Mouse (Mus musculus): ENCODE measurements around the gene Cbx7.

Cbx7 gene

DNA sequence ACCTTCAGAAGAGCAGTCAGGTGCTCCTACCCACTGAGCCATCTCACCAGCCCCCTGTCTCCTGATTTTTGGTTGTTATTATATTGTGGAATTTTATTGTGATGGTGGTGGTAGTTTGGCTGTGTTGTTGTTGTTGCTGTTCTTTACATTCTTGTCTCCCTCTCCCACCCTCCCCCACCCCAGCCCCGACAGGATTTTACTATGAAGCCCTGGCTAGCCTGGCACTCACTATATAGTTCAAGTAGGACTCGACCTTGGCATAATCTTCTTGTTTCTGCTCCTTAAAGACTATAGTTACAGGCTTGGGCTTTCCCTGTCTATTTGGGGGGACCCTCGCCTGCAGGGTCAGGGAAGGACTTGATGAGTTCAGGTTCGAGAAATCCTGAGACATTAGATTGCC, 76.6 kb downstream of the Cbx7 start:
- no peak for DNase-seq (ENCODE audit: low spot score)

DNA sequence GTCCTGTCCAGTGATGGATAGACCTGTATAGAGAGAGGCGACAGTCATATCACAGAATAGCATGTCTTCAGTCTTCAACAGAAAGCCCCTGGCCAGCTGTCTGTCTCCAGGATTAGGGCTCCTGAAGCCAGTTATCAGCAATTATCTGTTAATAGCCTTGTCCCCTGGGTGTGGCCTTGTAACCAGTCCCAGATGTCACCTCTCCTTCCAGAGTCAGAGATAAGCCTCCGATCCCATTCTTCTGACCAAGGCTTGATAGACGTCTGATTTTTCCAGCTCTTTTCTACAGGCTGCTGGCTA, 77.1 kb downstream of the Cbx7 start:
- no peak for DNase-seq (ENCODE audit: low spot score)

DNA sequence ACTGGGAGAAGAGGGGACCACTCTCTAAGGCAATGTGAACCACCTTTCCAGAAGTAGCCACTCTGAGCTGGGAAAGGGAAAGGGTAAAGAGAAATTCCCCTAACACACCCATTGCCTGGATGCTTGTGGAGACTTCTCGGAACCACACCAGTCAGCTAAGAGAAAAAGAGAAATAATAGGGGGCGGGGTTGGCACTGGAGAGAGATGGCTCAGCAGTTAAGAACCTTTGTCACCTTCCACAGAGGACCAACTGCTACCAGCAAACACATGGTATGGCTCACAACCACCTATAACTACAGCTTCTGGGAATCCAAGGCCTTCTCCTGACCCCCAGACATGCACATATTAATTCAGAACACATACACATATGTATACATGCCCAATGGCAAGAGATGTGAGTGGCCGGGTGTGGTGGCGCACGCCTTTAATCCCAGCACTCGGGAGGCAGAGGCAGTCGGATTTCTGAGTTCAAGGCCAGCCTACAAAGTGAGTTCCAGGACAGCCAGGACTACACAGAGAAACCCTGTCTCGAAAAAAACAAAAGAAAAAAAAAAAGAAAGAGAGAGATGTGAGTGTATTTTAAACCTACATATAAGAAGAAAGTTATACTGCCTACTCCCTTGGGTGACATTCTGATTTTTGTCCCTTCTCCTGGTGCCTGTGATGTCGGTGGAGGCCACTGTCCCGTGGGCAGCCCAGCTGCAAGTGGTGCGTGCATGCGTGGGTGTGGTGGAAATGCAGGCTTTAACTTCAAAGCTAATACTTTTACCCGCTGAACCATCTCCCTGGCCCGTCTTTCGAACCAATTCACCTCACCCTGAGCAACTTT, 77.7 kb downstream of the Cbx7 start:
- no peak for DNase-seq (ENCODE audit: low spot score)

DNA sequence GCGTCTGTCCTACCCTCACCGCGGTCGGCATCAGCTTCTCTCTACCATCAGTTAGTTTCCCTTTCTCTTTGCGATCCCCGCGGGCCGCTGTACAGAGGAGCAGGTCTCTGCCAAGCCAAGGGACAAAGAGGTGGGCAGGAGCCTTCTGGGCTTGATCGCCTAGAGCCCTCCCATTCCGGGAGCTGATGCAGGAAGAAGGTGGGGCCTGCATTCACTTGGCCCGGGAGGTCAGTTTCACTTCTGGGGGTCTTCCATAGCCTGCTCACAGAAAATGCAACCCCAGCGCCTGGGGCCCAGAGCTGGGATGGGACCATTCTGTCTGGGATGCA, 78.7 kb downstream of the Cbx7 start:
- peak; percentile 31 for DNase-seq (ENCODE audit: low spot score)

DNA sequence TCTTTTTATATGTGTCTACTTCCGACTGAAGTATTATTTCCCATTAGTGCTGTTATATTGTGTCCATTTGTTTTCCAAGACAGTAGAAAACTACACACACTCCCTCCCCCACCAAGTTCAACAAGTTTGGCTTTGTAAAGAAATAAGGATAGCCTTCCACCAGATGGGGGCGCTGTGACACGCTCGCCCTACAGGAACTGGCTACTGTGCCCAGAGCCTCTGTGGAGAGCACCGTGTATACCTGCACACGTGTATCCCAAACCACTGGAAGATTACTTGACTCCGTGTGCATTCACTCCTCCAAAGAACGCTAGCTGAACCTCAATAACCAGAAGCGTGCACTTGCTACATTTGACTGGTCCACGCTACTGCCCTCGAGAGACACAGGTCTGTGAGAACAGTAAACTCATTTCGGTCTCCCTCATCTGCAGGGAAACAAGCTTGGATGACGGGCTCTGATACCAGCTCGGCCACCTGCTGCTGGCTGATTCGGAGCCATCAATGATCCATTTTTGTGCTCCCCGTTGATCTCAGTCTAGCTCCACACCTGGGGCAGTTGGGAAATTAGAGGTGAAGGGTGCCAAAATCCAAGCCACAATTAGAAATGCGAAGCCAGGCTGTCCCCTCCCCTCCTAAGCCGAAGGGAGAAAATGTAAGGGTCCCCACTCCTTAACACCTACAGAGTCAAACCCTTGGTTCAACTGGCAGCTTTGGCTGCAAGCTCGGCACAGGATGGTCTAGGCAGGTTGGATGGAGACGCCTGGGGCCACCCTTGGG, 79.3 kb downstream of the Cbx7 start, which contains the start of gene Apobec3:
Gene Apobec3 (plus strand): TSS at position 224 of the 777 bp plus-strand sequence.
- DNase-seq (ENCODE audit: low spot score), result peak; percentile 62

DNA sequence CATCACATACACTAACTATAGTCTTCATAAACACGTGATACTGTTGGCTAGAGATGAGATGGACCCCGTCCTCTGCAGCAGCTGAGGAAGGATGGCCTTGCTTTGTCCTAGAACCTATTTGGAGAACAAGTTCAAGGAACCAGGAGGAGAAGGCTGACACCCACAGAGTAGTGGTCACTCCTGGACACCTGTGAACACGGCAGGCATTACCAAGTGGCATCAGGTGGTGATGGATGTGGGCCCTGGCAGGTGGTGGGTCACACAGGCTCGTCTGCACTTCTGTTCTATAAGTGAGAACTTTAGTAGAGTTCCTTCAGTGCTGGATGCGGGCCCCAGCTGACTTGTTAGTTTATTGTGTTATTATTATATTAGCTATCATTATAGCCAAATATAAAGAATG, 86.1 kb downstream of the Cbx7 start:
- DNase-seq (ENCODE audit: low spot score), result no peak

DNA sequence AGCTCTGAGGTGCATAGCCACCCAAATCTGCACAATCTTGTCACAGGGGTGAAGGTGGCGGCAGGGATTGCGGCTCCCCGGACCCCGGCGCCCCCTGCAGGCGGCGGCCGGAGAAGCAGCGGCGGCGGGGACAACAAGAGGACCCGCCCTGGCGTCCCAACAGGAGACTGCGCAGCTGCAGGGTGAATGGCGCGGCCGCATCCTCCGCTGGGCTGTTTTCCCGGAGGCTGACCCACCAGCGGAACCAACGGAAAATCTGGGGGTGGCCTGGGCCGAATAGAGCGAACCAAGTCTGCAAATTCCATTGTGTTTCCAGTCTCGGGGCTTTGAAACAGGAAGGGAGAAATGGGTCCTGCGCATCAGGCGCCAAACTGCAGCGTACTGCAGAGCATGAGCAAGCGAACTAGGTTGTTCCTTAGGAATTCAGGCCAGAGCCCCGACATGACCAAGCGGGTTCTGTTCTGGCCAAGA, 87.5 kb downstream of the Cbx7 start:
- peak; percentile 96 for DNase-seq (ENCODE audit: low spot score)

DNA sequence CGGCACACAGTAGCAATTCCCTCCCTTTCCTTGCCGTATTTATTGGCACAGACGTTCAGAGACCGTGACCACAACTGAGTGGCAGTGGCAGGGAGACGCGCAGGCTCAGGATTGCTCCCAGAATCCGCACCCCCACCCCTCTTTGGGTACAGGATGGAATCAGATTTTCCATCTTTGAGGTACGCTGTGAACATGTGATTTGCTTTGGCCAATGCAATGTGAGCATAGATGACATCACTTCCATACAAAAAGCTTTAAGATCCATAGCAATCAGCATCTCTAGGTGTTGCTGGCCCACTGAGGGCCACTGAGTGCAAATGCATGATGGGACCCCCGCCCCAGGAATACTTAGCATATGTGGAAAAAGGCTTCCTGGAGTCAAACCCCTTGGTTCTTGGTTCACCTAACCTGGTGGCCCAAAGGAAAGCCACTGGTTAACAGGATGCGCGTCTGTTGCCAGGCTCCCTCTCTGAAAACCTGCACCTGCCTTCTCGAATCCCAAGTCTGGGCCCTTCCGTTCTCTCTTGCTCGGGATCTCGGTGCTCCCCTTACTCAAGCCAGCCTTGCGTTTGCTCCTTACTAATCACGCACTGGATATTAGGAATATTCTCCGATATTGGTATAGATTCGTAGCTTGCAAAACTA, 88.2 kb downstream of the Cbx7 start:
- DNase-seq (ENCODE audit: low spot score), result peak; percentile 71

DNA sequence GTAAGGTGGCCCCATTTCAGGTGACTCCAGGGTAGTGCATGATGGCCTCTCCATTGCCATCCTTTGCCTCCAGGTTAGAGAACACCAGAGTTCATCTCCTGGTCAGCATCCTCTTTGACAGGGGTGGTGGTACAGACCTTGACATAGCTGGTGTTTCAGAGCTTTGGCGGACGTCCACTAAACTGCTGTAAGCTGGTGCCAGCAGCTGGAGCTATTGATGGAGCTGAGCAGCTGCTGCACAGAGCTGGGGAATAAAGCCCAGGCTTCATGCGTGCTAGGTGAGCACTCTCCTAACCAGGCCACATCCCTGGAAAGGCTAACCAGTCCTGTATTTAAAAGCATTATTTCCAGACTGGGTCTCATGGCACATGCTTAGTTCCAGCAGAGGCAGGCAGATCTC, 90.4 kb downstream of the Cbx7 start:
- DNase-seq (ENCODE audit: low spot score), result no peak

DNA sequence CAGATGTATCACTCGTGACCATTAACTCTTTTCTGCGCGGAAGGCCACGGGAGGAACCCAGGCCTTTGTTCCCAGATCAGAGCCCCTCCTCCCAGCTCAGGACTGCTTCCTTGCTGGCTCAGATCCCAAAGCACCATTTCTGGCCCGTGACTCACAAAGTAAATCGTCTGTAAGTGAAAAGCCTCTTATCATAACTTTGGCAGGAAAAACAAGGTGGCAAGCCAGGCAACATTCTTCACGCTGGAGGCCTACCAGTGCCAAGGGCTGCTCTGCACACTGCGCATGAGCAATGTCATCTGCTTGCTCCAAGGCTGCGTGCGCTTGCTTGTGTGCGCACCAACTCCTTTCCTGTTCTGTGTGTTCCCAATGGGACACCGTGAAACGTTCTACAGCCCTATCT, 91.6 kb downstream of the Cbx7 start:
- DNase-seq (ENCODE audit: low spot score), result peak; percentile 72

DNA sequence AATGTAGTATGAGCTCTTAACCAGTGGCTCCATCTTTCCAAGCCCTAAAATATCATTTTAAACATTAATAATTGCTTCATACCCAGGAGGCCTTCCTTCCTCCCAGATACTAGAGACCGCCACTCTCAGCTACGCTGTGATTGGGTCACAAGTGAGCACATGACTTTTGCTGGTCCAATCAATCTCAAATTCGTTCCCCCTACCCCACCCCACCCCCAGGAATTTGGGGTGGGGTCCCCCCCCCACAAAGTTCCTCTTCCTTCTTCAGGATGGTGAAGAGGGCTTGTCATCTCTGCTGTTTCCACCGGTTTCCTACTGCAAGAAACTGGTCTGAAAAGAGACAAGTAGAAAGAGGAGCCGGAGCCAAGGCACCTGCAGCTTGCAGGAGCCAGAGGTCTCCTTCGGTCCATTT, 92.2 kb downstream of the Cbx7 start:
- DNase-seq (ENCODE audit: low spot score), result no peak

DNA sequence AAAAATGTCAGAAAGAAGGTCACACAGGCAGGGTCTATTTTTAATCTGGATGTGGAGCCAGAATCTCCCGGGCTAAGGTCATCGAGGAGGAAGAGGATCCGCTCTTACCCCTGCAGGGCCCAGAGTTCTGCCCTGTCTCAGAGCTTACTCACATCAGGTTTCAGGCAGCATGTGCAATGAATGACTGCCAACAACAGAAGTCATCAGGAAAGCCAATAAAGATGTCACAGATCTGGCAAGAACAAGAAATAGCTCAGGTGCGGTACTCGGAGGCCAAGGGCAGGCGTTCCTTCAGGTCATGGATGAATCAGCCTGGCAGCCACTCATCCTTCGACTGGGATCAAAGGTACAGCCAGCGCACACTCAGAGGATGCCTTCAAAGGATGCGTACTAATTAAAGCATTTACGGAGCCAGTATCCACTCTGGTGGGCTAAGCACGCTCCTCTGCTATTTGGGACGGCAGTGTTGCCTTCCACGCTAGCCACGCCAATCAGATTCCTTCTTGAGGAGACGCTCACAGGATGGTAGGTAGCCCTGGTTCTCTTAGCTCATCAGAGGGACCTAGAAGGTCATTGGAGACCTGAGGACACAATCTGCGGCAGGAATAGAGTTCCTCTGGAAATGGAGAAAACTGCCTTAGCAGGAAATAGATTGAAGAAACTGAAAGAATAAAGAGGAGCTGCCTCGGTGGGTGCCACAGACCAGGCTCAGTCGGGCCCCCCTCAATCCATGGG, 95.5 kb downstream of the Cbx7 start:
- DNase-seq (ENCODE audit: low spot score), result no peak

DNA sequence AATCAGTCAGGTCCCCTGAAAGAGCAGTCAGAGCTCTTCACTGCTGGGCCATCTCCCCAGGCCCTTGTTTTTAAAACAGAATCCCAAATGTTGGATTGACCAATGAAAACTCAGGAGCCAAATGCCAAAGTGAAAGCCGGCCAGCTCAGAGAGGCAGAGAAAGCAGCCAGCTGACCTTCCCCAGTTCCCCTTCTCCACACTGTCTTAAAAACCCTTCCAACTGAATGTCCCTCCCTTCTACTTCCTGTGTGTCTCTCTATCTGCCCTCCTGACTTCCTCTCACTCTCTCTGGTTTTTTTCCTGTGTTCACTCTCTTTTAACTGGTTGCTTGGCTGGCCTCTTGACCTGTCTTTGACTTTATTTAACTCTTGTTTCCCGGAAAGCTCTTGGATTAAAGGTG, 96.9 kb downstream of the Cbx7 start:
- DNase-seq (ENCODE audit: low spot score), result no peak

DNA sequence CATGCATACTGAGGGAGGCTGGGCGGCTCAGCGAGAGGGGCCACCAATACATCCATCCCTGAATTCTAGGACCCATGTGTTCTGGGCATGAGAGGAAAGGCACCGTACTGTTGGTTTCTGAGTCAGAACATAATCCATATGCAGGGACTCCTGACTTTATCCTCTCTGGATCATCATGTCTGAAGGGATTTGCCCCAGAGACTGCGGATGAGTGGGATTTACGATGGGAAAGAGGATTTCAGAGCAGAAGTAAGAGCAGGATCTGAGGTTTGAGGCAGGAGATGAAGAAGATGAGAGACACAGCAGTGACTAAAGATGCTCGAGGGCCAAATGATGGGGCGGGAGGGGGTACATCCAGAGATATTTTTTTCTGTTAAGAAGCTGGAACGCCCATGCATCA, 97.4 kb downstream of the Cbx7 start:
- DNase-seq (ENCODE audit: low spot score), result no peak

DNA sequence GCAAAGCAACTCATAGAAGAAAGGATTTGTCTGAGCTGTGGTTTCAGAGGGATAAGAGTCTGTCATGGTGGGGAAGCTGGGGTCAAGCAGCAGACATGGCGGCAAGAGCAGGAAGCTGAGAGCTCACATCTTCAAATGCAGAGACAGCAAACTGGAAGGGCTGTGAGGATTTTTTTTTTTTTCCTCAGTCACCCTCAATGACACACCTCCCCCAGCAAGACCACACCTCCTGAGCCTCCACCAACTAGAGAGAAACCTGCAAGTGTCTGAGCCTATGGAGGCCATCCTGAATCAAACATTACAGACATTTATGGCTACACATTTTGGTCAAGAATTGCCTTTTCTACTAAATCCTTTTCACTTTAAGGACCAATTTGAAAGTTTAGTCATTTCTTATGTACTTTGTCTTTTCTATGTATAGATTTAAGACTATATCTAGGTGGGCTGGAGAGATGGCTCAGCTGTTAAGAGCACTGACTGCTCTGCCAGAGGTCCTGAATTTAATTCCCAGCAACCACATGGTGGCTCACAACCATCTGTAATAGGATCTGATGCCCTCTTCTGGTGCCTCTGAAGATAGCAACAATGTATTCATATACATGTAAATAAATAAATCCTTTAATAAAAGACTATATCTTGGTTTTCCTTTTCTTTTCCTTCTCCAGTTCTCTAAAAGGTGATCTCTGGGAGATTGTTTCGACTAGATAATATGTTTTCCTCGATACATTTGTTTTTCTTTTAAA, 103.5 kb downstream of the Cbx7 start:
- no peak for DNase-seq (ENCODE audit: low spot score)

Measured in layer of hippocampus, adult 11-12 months (tissue).